Mouse (Mus musculus): ENCODE results near the gene Npas2. TPM values are rescaled to one million over a fixed set of nuclear protein-coding genes. Genes with fewer than 3 reads are reported as not detected.

Npas2 gene
- polyA plus RNA-seq, 1 experiment: 1.1 TPM

DNA sequence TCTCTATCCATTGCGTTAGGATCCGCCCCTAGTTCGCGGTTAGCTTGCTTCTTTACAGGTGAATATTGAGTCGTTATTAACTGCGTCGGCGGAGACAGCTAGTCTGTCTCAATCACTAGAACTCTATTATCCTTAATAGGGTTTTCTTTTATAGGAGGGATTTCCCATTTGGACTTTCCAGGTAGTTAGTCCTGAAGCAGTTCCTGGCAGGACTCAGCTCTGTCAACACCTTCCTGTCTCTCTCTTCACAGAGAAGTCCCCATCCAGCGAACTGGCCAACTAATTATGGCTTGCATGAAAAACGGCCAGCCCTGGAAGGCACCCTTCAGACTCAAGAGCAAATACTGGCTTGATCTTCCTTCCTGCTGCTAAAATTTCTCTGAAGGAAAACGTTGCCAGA is 1.4 kb downstream of the Npas2 start:
- Histone ChIP-seq H3K27me3 (ENCODE audit: control insufficient read depth, insufficient read depth, low read length) (no peaks in the 10 kb centered on the region), H3K36me3 (ENCODE audit: control insufficient read depth, insufficient read depth, low read length) (no peaks in the 10 kb centered on the region), H3K4me3 (ENCODE audit: control insufficient read depth, low read depth, low read length) (no peak overlapping the region), H3K27ac (ENCODE audit: control insufficient read depth, insufficient read depth, low read depth, low read length) (no peak overlapping the region), H3K4me1 (ENCODE audit: control insufficient read depth, insufficient read depth, low read length) (peaks cover 16% of the 10 kb centered on the region)
- TF ChIP-seq POLR2A (IDR thresholded peaks at IDR 0.05; ENCODE audit: control insufficient read depth, low read depth, low read length) (no peak), CTCF (IDR thresholded peaks at IDR 0.05; ENCODE audit: control insufficient read depth, insufficient read depth, insufficient replicate concordance, low read depth, low read length) (no peak)

DNA sequence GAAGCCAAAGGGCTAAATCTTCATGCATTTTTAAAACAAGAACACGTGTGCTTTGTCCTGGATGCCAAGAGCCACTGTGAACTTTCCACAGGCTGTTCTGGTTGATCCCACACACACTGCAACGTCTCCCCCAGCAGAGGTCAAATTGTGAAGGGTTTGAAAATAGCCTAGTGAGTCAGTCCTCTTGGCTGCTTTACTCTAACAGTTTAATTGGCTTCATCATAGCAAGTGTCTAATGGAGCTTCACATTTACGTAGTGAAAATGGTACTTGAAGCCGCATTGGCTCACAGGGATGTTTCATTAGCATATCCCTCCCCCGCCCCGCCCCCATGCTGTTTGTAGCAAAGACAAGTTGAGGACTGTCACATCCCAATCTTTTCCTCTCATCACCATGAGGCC is 2.6 kb downstream of the Npas2 start:
- Histone ChIP-seq H3K36me3 (ENCODE audit: control insufficient read depth, insufficient read depth, low read length) (no peaks in the 10 kb centered on the region), H3K4me1 (ENCODE audit: control insufficient read depth, insufficient read depth, low read length) (peaks cover 16% of the 10 kb centered on the region), H3K27ac (ENCODE audit: control insufficient read depth, insufficient read depth, low read depth, low read length) (no peak overlapping the region), H3K4me3 (ENCODE audit: control insufficient read depth, low read depth, low read length) (no peak overlapping the region), H3K27me3 (ENCODE audit: control insufficient read depth, insufficient read depth, low read length) (no peaks in the 10 kb centered on the region)
- TF ChIP-seq POLR2A (IDR thresholded peaks at IDR 0.05; ENCODE audit: control insufficient read depth, low read depth, low read length) (no peak), CTCF (IDR thresholded peaks at IDR 0.05; ENCODE audit: control insufficient read depth, insufficient read depth, insufficient replicate concordance, low read depth, low read length) (no peak)

DNA sequence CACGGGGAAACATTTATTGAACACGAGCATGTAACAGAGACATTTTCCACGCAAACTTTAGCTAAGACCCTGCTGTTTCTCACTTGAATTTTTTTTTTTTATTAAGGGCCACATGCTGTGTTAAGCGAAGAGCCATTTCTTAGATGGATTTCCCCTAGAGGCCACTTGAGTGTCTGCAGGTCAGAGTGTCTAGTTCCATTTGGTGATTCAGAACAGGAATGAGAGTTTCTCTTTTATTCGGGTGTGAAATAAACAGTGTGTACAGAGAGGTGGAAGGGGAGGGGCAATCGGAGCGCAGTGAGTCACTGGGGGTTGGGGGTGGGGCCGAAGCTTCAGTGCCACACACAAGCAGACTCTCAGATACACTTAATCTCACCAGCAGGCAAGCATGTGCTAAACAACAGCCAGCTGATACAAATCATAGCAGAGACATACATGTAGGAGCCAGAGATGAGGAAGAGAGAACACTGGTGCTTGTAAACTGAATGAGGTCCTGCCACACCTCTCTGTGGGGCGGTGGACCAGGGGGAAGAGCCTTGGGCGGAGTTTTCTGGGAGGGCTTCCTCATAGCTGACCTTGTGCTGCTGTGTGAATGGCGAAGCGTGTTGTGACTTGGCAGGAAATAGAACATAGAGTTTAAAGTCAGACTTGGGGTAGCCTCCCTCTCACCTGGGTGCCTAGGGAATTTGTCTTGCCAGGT is 3.3 kb downstream of the Npas2 start:
- H3K4me1 ChIP-seq (ENCODE audit: control insufficient read depth, insufficient read depth, low read length): peaks cover 16% of the 10 kb centered on the region
- H3K27me3 ChIP-seq (ENCODE audit: control insufficient read depth, insufficient read depth, low read length): no peaks in the 10 kb centered on the region
- TF ChIP-seq CTCF (IDR thresholded peaks at IDR 0.05; ENCODE audit: control insufficient read depth, insufficient read depth, insufficient replicate concordance, low read depth, low read length) (no peak), POLR2A (IDR thresholded peaks at IDR 0.05; ENCODE audit: control insufficient read depth, low read depth, low read length) (no peak)
- no peak overlapping the region for H3K27ac ChIP-seq (ENCODE audit: control insufficient read depth, insufficient read depth, low read depth, low read length)
- no peaks in the 10 kb centered on the region for H3K36me3 ChIP-seq (ENCODE audit: control insufficient read depth, insufficient read depth, low read length)
- H3K4me3 ChIP-seq (ENCODE audit: control insufficient read depth, low read depth, low read length): no peak overlapping the region

DNA sequence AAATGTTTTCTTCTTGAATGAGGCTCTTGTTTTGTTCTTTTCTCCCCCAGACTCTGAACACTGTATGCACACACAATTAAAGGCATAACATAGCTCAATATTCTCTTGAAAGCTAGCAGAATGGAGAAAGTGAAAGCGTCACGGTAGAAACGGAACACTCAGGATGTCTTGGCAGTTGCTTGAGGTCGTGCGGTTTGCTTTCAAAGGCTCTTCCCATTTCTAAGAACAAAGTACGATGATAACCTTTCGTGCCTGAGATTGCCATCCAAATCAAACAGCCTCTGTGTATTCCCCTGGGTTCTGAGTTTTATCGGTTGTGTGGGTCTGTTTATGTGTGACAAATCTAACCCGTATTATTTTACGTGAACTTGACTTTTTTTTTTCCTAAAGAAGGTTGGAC is 11.5 kb downstream of the Npas2 start:
- Histone ChIP-seq H3K27me3 (ENCODE audit: control insufficient read depth, insufficient read depth, low read length) (no peaks in the 10 kb centered on the region), H3K36me3 (ENCODE audit: control insufficient read depth, insufficient read depth, low read length) (no peaks in the 10 kb centered on the region), H3K4me3 (ENCODE audit: control insufficient read depth, low read depth, low read length) (no peak overlapping the region), H3K27ac (ENCODE audit: control insufficient read depth, insufficient read depth, low read depth, low read length) (no peak overlapping the region), H3K4me1 (ENCODE audit: control insufficient read depth, insufficient read depth, low read length) (peaks cover 4% of the 10 kb centered on the region)
- TF ChIP-seq CTCF (IDR thresholded peaks at IDR 0.05; ENCODE audit: control insufficient read depth, insufficient read depth, insufficient replicate concordance, low read depth, low read length): no peak
- TF ChIP-seq POLR2A (IDR thresholded peaks at IDR 0.05; ENCODE audit: control insufficient read depth, low read depth, low read length): no peak

DNA sequence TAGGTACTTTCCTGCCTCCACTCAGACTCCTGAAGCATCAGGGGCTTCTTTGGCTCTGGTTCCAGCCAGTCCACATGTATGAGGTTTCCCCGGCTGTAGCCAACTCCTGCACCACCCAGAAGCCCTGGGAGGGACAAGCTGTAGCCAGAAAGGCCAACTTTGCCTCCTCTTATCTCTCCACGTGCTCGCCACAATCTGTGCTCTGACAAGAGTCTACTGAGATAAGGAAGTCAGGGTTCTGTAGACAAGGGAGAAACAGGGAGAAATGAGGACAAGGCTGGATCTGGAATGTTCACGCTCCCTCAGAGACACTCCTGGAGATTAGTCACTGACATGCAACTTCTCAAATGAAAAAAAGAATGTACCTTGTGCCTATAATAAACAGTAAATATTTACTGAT is 12.2 kb downstream of the Npas2 start:
- Histone ChIP-seq H3K4me1 (ENCODE audit: control insufficient read depth, insufficient read depth, low read length) (peaks cover 4% of the 10 kb centered on the region), H3K27me3 (ENCODE audit: control insufficient read depth, insufficient read depth, low read length) (no peaks in the 10 kb centered on the region), H3K36me3 (ENCODE audit: control insufficient read depth, insufficient read depth, low read length) (no peaks in the 10 kb centered on the region), H3K27ac (ENCODE audit: control insufficient read depth, insufficient read depth, low read depth, low read length) (peak overlapping the region; percentile 30; the same call in 1 of the 2 replicates), H3K4me3 (ENCODE audit: control insufficient read depth, low read depth, low read length) (no peak overlapping the region)
- TF ChIP-seq POLR2A (IDR thresholded peaks at IDR 0.05; ENCODE audit: control insufficient read depth, low read depth, low read length) (no peak), CTCF (IDR thresholded peaks at IDR 0.05; ENCODE audit: control insufficient read depth, insufficient read depth, insufficient replicate concordance, low read depth, low read length) (no peak)

DNA sequence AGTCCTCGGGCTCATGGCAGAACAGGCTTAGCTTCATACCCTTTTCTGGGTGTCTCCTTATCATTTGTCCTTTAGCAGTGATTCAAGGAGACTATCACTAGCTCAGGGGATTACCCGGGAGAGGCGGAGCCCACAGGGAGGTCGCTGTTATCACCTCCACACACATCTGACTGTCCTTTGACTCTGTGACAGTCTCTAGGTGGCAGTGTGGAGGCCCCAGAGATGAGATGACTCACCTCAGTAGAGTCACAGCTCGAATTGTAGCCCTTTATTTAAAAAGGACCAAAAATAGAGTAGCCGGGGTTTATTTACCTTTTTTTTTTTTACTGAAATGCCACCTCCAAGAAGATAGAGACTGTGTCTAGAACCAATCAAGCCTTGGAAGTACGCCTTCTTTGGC is 13.4 kb downstream of the Npas2 start:
- no peaks in the 10 kb centered on the region for H3K36me3 ChIP-seq (ENCODE audit: control insufficient read depth, insufficient read depth, low read length)
- peaks cover 4% of the 10 kb centered on the region for H3K4me1 ChIP-seq (ENCODE audit: control insufficient read depth, insufficient read depth, low read length)
- no peak overlapping the region for H3K27ac ChIP-seq (ENCODE audit: control insufficient read depth, insufficient read depth, low read depth, low read length)
- no peak overlapping the region for H3K4me3 ChIP-seq (ENCODE audit: control insufficient read depth, low read depth, low read length)
- TF ChIP-seq POLR2A (IDR thresholded peaks at IDR 0.05; ENCODE audit: control insufficient read depth, low read depth, low read length): no peak
- no peak for TF ChIP-seq CTCF (IDR thresholded peaks at IDR 0.05; ENCODE audit: control insufficient read depth, insufficient read depth, insufficient replicate concordance, low read depth, low read length)
- no peaks in the 10 kb centered on the region for H3K27me3 ChIP-seq (ENCODE audit: control insufficient read depth, insufficient read depth, low read length)

DNA sequence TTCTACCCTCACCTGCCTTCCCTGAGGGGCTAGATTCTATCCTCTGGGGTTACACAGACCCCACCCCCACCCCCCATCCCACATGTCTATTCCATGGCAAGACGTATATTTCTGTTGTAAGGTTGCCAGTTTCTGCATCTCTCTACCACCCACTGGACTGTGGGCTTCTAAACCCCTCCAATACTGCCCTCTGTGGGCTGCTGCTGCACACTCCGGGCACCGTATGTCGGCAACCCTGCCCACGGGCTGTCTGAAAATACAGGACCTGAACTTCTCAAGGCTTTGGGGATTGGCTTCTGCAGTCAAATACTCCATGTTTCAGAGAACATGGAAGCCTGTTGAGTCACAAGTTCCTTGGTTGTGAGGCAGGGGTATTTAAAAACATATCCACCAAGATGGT is 17.4 kb downstream of the Npas2 start:
- Histone ChIP-seq H3K36me3 (ENCODE audit: control insufficient read depth, insufficient read depth, low read length) (no peaks in the 10 kb centered on the region), H3K4me1 (ENCODE audit: control insufficient read depth, insufficient read depth, low read length) (no peaks in the 10 kb centered on the region), H3K27ac (ENCODE audit: control insufficient read depth, insufficient read depth, low read depth, low read length) (no peak overlapping the region), H3K27me3 (ENCODE audit: control insufficient read depth, insufficient read depth, low read length) (no peaks in the 10 kb centered on the region), H3K4me3 (ENCODE audit: control insufficient read depth, low read depth, low read length) (no peak overlapping the region)
- TF ChIP-seq CTCF (IDR thresholded peaks at IDR 0.05; ENCODE audit: control insufficient read depth, insufficient read depth, insufficient replicate concordance, low read depth, low read length): no peak
- no peak for TF ChIP-seq POLR2A (IDR thresholded peaks at IDR 0.05; ENCODE audit: control insufficient read depth, low read depth, low read length)
